Mouse (Mus musculus) heart, postnatal 0 days (tissue): ENCODE data around the gene Bcl6b.

ENCODE experiments used
- CTCF ChIP-seq: IDR thresholded peaks from 2 replicates; pipeline ENCODE4 v1.5.1; 2016; ENCODE audit warnings: antibody characterized with exemption, control low read depth, low read depth
- EP300 ChIP-seq: IDR thresholded peaks from 2 replicates; pipeline ENCODE4 v1.6.1; 2016; ENCODE audit warnings: antibody characterized with exemption, low read depth

- TF ChIP-seq CTCF (no peak), EP300 (no peak)
Observed at GRCm38 (mm10) chr11:70198332-70198731, 31.3 kb downstream of the Bcl6b start.
